Mouse (Mus musculus): ENCODE measurements at regions not wholly inside any gene's neighbourhood (a gene's known extent, or its start where the extent isn't known, plus 50 kb on each side); places are given as distances from the start of the nearest gene placed in this dataset.
A peak's percentile ranks its signal among the peaks of the same experiment; 100 is the strongest.

DNA sequence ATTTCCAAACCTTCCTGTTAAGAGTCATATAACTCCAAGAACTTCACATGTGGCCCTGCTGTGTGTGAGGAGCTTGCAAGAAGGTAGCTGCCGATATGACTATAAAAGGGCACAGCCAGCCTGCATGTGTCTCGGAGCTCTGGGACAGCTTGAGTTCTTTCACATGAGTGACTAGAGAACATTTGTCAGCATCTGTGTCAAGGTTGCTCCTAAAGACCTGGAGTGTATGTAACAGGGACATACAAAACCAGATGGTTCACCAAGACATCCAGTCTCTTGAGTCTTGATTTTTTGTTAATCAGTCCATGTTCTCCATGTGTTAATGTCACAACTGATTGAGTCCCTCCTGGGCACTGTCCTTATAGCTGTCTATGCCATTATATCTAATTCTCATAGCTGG is 126.2 kb upstream of the Pcsk2 start:
- DNase-seq (ENCODE audit: low spot score in 2 of 2): no peak
- intact Hi-C loops (cut with DNase I): no loop called here

GRCm38 (mm10) chr2:143450680-143451079 is 95.3 kb upstream of the Pcsk2 start:
- peak; percentile 24 to 77 for DNase-seq (ENCODE audit: low spot score in 2 of 2)
- intact Hi-C loops (cut with DNase I): loop anchor here (10.0 kb wide), 1 partner anchor 94 kb away; the partner anchor contains the start of gene Pcsk2

GRCm38 (mm10) chr2:143451256-143451655 is 94.7 kb upstream of the Pcsk2 start:
- intact Hi-C loops (cut with DNase I): loop anchor here (10.0 kb wide), 1 partner anchor 94 kb away; the partner anchor contains the start of gene Pcsk2
- peak; percentile 54 to 85 for DNase-seq (ENCODE audit: low spot score in 2 of 2)

- no peak for DNase-seq (ENCODE audit: low spot score in 2 of 2)
- intact Hi-C loops (cut with DNase I): loop anchor here (10.0 kb wide), 1 partner anchor 93 kb away; the partner anchor contains the start of gene Pcsk2
Measured at GRCm38 (mm10) chr2:143451661-143452060, 94.3 kb upstream of the Pcsk2 start.

- no peak for DNase-seq (ENCODE audit: low spot score in 2 of 2)
- intact Hi-C loops (cut with DNase I): no loop called here
Measured at GRCm38 (mm10) chr2:143467936-143468335, 78.0 kb upstream of the Pcsk2 start.

- DNase-seq (ENCODE audit: low spot score in 2 of 2): peak; percentile 6 to 61
- intact Hi-C loops (cut with DNase I): no loop called here
Measured at GRCm38 (mm10) chr2:143471394-143471793, 74.6 kb upstream of the Pcsk2 start.

DNA sequence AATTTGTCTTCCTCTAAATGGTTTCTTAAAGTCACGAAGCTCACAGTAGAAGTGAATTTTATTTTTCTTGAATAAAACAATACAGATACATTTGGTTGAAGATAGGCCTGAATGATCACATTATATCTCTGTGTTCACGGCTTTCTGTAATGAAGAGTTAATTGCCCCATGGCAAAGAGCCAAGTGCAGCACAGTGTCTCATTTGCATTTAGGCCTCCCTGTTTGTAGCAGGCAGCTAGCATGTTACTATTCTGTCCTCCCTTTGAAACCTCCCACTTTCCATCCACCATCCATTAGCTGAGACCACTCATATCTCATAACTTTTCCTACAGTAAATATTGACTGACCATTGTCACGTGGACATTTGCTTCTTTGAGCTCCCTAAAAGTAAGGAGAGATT is 55.1 kb upstream of the Pcsk2 start:
- DNase-seq (ENCODE audit: low spot score in 2 of 2): no peak
- intact Hi-C loops (cut with DNase I): no loop called here

All from left cerebral cortex, postnatal 14 days (tissue).